Mouse (Mus musculus) cerebellum, adult 9-11 months (tissue): ENCODE measurements around the gene Gm15155.

Source experiments
- DNase-seq: peaks from one replicate; pipeline ENCODE4 v3.0.0; 2022

Gene Gm15155

GRCm38 (mm10) chrX:155624341-155624841 lies at the start of gene Gm15155:
TSS of gene Gm15155 (plus strand) at chrX:155624741.
- peak; percentile 66 for DNase-seq

GRCm38 (mm10) chrX:155579791-155580190 lies 44.8 kb upstream of the Gm15155 start:
- DNase-seq: no peak

DNA sequence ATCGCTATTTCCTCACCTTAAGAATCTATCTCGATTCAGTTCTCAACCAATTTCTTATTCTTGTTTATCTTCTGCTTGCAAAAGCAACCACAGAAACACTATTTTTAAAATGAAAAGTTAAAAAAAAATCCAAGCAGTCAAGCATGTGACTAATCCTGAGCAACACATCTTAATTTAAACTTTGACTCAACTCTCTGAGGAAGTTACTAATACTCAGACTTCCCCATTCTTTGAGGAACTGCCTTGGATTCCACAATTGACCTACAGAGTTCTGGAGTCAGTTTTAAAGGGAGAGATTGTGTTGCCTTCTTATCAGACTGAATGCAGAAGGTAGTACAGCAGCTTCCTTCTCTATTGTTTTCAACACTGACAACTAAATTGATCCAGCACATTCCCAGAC lies 40.0 kb upstream of the Gm15155 start:
- DNase-seq: no peak

GRCm38 (mm10) chrX:155591490-155591889 lies 33.1 kb upstream of the Gm15155 start:
- peak; percentile 85 for DNase-seq

- DNase-seq: no peak
These were observed 32.1 kb upstream of the Gm15155 start for GRCm38 (mm10) chrX:155592467-155592866.

GRCm38 (mm10) chrX:155594685-155595084 lies 29.9 kb upstream of the Gm15155 start:
- DNase-seq: no peak

DNA sequence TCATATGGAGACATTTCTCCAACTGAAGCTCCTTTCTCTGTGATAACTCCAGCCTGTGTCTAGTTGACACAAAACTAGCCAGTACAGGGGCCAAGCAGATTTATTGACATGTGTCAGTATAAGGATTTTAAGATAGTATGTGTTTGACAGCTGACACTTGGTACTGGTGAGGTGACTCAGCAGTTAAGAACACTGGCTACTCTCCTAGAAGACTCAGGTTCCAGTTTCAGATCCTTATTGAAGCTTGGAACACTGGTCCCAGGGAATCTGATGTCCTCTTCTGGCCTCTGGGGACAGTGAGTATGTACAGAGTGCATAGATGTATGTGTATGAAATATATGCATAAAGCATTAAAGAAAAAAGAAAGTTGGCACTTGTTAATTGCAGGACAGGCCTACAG lies 28.2 kb upstream of the Gm15155 start:
- DNase-seq: no peak

DNA sequence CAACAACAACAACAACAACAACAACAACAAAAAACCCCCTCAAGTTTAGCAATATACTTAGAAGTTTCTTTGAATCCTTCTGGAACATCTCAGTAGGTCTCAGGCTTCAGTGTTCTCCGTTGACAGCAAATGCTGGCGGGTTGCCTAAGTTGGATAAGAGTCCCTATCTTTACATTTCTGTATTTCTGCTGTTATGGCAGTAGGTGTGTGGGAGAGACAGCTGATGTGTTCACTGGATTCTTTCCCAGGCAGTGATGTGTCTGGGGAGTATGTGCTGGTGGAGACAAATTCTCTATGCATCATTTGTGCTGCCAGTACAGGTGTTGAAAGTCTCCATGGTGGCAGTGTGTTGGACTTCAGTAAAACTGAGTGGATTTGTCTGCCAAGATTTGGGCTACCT lies 23.3 kb upstream of the Gm15155 start:
- no peak for DNase-seq

- DNase-seq: peak; percentile 55
These were observed 2.0 kb upstream of the Gm15155 start for GRCm38 (mm10) chrX:155622527-155622926.

DNA sequence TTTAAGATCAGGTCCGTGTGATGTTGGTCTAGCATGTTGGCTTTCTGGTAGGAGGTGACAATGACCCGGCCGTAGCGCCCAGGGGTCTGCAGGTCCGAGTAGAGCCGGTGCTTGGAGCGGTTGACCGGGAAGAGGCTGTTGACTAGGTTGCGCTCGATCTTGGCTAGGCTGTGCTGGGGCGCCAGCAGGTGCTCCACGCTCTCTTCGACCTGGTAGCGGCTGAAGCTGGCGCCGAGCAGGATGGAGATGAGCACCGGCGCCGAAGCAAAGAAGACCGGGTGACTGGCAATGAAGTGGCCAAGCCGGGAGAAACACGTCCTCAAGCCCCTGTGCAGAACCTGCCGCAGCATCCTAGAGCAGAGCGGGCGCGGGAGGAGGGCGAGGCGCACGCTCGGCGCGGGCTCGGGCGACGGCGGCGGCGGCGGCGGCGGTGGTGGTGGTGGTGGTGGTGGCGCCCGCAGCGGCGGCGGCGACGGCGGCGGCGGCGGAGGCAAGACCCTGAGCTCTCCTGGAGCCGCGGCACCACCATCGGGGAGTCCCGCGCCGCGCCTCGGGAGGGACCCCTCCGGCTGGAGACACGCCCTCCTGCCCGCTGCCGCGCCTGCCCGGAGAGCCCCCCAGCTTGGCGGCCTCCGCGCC lies 1.5 kb upstream of the Gm15155 start:
- peak; percentile 60 for DNase-seq

DNA sequence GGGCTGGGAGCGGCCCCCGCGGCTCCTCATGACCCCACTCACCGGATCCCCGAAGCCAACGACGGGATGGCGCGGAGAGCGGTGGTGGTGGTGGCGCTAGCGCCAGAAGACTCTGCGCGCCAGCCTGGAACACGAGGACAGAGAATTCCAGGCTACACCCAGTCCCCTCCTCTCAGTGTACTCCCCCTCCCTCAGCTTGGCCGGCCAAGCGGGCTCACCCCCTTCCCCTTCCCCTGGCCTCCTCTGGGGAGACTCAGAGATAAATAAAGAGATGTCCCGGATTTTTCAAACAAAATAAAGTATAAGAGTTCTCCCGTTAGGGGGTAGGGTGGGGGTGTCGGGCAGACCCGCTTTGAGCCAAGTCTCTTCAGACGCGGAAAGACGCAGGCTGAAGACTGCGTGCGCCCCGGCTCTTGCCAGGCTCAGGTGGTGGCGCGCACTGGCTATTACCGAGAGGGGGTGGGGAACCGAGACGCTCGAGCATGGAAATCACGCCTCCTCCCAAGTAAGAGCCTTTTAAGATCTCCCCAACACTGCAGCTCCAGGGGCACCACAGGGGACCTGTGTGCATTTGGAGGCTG lies 750 bp upstream of the Gm15155 start, which contains the start of gene Ptchd1:
TSS of gene Ptchd1 (minus strand) at position 114 of the 581 bp plus-strand sequence.
- DNase-seq: peak; percentile 75

GRCm38 (mm10) chrX:155624895-155625294 lies 354 bp downstream of the Gm15155 start:
- DNase-seq: no peak

DNA sequence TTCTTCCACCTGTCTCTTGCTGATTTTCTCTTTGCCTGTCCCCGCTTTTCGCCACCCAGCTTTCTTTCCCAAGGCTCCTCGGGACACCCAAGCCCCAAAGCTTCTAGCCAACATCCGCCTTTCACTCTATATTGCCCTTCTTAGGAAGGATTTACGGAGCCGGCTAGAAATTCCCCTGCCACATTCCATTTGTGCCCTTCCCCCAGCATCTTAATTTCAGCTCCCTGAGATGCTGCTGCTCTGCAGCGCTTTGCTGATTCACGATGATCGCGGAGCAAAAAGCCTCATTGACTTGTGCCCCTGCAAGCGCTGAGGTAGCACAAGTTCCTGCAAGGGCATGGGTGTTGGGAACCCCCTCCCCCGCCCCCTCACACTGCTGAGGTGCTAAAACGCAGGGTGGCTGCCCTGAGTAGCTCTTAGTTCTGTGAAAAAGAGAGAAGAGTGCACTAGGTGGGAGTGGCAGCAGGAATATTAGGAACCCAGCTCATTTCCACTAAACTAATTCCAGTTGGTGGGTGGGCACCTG lies 1.2 kb downstream of the Gm15155 start:
- DNase-seq: peak; percentile 14

DNA sequence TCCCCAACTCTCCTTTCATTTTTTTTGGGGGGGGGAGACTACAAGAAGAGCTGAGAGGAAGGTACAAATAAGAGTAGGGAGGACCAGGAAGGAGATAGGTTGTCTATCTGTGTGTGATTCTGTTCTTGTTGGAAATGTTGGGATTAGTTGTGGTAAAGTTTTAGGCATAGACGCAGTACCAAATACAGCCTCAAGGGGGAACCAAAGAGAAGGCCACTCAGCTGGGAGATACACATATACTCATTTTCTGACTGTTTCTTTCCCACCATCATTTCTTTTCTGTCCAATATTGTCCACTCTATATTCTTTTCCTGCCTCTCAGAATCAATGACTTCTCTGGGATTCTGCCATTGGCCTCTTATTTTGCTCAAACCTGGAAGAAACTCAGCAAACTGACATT lies 19.4 kb downstream of the Gm15155 start:
- DNase-seq: peak; percentile 19

- no peak for DNase-seq
These were observed 21.4 kb downstream of the Gm15155 start for GRCm38 (mm10) chrX:155645975-155646374.

- DNase-seq: peak; percentile 66
These were observed 33.4 kb downstream of the Gm15155 start for GRCm38 (mm10) chrX:155657971-155658370.

DNA sequence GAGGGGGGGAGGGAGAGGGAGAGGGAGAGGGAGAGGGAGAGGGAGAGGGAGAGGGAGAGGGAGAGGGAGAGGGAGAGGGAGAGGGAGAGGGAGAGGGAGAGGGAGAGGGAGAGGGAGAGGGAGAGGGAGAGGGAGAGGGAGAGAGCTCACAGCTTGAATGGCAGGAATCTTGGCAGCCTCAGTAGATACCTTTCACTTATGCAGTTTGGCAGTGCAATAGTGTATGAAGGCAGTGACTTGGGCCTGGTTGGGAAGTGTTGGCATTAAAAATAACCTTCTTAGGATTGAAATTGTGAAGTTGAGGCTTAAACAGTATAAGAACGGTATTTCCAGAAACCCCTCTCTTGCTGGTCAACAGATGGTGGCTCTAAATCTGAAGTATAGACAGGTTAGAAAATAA lies 65.9 kb downstream of the Gm15155 start:
- DNase-seq: peak; percentile 29

DNA sequence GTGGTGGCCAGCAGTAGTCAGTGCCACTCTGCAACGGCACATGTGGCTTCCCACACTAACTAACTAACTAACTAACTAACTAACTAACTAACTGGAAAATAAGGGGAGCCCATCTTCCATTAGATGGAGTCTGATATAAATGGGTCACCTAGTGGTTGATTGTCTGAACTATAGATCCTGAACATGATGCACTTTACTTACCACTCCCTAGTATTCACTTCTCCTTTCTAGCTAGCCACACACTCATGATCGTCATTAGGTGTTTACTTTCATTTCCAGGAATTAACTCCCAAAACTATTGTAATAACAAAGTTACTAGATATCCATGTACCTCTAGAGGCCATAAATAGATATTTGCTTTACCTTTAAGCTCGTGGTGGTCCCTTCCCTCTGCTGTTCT lies 99.6 kb downstream of the Gm15155 start:
- no peak for DNase-seq

DNA sequence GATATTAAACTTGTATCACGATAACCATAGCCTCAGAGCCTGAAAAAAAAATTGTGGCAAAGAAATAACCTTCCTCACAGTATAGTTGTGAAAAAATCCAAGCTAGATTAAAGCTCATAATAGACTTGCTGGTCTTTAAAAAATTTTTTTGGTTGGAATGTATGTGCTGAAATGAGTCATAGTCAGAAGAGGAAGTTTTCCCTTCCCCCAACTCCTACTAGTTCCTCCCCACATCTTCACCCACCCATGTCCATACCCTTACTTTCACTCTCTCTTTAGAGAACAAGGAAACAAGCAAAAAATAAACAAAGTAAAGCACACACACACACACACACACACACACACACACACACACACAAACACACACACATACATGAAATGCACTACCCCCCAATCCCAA lies 103.8 kb downstream of the Gm15155 start:
- no peak for DNase-seq

DNA sequence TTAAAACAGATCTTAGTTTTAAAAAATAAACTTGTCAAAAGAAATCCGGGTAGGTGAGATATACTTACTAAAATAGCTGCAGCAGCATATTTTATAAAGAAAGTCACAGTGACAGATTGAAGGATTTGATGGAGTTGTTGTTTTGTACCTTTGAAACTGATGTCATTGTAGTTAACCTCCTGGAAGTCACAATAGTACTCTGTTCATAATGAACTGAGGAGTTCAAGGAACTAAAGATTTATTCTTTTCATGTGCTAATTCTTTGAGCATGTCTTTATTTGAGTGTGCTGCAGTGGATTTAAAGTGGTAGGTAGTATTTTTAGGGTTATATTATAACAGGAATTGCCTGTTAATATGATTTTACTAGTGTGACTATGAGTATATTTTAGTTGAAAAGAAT lies 263.6 kb downstream of the Gm15155 start:
- DNase-seq: no peak

GRCm38 (mm10) chrX:155900040-155900439 lies 275.5 kb downstream of the Gm15155 start:
- no peak for DNase-seq

DNA sequence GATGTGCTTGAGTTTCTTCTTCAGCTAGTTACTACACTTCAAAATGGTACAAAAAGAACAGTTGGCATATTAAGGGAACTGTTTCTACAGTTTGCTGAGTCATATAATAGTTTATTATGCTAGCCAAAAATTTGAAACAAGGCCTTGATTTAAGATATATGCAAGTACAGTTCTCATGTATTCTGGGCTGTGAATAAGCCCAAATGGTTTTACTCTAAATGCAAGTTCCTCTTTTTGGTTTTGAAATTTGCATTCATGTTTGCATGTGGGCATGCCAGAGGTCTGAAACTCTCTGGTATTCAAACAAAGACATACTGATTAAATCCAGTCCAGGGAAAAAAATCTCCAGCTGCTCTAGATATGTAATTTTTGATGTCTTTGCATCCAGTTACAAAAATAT lies 277.2 kb downstream of the Gm15155 start:
- DNase-seq: no peak

DNA sequence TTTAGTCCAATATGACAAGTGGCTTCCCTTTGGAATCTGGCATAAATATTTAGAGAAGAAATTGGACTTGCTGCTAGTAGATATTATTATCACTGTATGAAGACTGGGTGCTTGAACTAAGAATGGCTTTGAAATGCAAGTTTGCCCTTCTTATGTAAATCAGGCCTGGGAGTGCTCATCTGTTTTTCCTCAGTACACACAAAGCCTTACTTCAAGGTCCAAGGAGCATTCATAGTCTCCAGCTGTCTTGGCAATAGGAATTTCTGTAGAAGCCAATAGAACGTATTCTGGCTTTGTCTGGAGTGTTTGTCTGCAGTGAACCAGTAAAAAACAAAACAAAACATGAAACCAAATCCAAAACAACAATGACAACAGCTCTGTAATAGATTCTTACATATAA lies 278.6 kb downstream of the Gm15155 start:
- DNase-seq: no peak

DNA sequence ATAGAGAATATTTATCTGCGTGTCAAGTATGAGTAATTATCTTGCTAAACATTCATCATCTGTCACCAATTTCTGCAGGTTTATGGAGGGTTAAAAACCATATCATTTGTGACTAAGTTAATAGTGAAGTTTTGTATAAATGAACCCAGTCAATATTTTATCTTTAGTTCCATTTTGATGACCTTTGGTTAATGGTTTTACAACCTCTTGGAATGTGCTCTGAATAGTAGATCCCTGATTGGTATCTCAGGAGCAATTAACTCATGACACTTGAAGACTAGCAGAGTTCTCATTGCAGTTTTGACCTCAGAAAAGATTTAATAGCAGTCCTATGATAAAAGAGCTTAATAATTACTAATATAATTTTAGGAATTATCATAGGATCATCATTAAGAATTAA lies 385.2 kb downstream of the Gm15155 start:
- DNase-seq: no peak
